Mouse (Mus musculus): ENCODE data around the gene Stx16. TPM values are rescaled to one million over a fixed set of nuclear protein-coding genes. Genes with fewer than 3 reads are reported as not detected.
A peak's percentile ranks its signal among the peaks of the same experiment; 100 is the strongest.

The Stx16 gene
- total RNA-seq, 2 experiments from 2014 or later: 40.2 to 42.7 TPM

DNA sequence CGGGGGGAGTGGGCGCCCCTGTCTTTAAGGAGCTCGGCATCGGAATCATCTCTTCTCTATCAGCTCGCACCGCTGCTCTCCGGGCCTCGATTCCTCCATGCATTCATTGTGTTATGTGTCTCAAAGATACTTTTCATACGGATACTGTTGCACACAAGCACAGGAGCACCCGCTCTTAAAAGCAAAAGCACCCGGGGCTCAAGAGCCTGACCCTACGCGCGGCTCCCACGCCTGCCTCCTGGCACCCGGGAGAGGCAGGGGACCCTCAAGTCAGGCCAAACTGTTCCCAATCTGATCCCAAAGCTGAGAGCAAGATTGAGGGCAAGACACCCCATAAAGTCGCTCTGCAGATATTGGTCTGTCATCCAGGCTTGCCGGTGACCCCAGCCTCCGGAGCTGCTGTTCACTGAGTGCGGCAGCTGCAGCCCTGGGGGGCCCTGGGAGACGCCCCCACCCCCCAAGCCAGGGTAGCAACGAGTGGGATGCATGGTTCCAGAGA is 987 bp upstream of the Stx16 start:
- DNase-seq (ENCODE audit: low spot score in 2 of 2): peak; percentile 11 to 38

GRCm38 (mm10) chr2:174076433-174076824 is 321 bp downstream of the Stx16 start:
- peak; percentile 73 to 78 for DNase-seq (ENCODE audit: low spot score in 2 of 2)

DNA sequence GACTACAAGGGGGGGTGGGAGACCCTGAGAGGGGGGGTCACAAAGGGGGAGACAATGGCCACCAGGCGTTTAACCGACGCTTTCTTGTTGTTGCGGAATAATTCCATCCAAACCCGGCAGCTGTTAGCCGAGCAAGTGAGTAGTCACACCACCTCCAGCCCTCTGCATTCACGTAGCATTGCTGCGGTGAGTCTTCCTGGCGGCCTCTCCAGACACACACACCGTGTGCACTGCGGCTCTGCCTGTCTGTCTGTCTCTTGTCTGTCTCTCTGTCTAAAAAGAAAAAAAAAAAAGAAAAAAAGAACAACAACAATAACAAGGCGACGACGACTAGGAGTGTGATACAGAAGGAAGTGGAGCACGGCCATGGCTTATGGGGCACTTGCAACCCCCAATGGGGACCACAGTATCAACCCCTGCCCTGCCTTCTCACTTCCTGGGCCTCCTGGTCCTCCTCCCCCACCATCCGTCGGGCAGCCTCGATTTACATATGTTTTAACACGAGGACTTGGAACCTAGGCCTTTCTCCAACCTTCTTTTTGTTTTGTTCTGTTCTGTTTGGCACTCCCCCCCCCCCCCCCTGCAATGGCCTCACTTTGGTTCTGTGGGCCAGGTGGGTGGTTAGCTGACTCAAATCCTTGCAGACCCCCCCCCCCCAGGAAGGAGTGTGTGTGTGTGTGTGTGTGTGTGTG is 1.0 kb downstream of the Stx16 start:
- DNase-seq (ENCODE audit: low spot score in 2 of 2): peak; percentile 13 to 37

DNA sequence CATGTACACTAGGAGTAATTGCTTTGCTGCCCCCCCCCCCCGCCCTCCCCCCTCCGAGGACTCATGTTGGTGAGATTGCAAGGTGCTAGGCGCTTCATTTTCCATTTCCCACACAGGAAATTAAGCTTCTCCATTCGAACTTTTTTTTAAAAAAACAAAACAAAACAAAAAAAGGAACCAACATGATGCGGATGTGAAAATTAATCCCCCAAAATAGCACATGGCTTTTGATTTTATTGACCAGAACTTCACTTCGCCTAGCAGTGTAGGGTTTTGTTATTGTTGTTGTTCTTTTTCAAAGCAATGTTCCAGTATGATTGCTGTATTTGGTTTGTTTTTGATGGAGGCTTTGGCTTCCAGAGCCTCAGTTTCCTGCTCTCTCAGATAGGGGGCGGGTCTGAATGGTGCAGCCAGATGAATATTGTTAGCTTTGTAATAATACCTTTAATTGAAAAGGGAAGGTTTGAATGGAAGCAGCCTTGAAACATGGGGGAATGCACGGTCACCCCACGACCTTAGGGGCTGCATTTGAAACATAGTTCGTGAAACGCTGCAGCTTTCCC is 1.7 kb downstream of the Stx16 start:
- no peak for DNase-seq (ENCODE audit: low spot score in 2 of 2)

DNA sequence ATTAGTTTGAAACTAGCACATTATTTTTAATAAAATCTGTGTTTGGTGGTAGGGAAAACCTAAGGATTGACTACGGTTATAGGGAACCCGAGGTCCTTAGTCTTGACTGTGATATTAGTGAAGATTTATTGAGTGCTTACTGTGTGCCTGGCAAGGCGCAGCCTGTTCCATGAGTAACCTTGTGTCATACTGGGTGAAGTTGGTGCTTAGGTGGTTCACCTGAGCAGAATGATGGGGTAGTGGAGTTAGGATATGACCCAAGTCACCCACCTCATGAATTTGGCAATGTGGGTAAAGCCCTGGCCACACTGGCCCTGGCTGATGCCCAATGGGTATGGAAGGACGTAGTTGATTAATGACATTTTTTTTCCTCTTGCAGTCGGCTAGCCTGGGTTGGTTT is 5.7 kb downstream of the Stx16 start:
- no peak for DNase-seq (ENCODE audit: low spot score in 2 of 2)

- no peak for DNase-seq (ENCODE audit: low spot score in 2 of 2)
Measured at GRCm38 (mm10) chr2:174082380-174082918, 6.3 kb downstream of the Stx16 start.

- no peak for DNase-seq (ENCODE audit: low spot score in 2 of 2)
Measured at GRCm38 (mm10) chr2:174095086-174095485, 19.0 kb downstream of the Stx16 start.

GRCm38 (mm10) chr2:174102399-174102798 is 26.3 kb downstream of the Stx16 start:
- no peak for DNase-seq (ENCODE audit: low spot score in 2 of 2)

GRCm38 (mm10) chr2:174103527-174103926 is 27.4 kb downstream of the Stx16 start:
- DNase-seq (ENCODE audit: low spot score in 2 of 2): no peak

- no peak for DNase-seq (ENCODE audit: low spot score in 2 of 2)
Measured at GRCm38 (mm10) chr2:174107375-174107774, 31.3 kb downstream of the Stx16 start.

- DNase-seq (ENCODE audit: low spot score in 2 of 2): peak; percentile 73 to 81
Measured at GRCm38 (mm10) chr2:174109991-174110782, 34.1 kb downstream of the Stx16 start, which contains the start of gene Npepl1. Gene Npepl1, plus strand, starts transcription at chr2:174110349.

DNA sequence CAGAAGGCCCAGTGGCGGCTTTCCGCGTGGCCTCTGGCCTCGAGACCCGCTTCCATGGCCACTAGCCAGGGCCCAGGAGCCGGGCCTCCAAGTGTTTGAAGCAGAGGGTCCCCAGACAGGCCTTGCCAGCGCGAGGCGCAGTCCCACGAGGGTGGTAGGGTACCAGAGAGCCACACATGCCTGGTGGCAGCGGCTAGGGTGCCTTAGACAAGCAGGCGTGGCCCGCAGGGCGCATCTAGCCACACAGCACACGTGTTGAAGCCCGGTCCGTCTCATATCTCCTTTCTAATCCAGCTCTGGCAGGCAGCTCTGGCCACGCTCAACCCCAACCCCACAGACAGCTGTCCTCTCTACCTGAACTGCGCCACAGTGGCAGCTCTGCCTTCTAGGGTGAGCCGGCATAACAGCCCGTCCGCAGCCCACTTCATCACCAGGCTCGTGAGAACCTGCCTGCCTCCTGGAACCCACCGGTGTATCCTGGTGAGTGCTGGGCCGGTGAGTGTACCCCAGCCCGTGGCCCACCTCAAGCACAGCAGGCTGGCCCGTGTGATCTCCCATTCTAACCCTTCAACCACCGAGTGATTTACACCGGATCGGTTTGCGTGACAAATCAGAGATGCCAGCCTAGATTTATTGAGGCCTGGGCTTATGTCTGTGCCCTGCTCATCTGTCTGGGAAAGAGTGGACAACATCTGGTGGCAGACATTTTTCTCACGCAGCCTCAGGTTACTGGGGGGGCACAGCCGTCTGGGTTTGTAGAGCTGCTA is 34.9 kb downstream of the Stx16 start:
- DNase-seq (ENCODE audit: low spot score in 2 of 2): peak in 1 of 2 experiments; percentile 18

DNA sequence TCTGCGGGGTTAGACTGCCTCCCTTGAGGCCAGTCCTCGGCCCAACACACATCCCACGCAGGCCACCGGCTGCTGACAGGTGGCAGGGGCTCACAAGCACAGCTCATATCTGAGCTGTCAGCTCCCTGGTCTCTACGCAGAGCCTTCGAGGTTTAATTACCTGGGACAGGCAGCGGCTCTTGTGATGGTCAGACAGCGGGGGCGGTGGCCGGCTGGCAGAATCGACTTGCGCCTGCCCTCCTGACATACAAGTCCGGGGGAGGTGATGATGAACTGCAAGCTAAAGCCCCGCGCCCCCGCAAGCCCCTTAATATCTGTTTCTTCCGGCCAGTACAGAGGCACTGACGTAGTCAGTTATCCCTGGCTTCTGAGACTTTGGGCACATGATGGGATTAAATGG is 36.8 kb downstream of the Stx16 start:
- no peak for DNase-seq (ENCODE audit: low spot score in 2 of 2)

DNA sequence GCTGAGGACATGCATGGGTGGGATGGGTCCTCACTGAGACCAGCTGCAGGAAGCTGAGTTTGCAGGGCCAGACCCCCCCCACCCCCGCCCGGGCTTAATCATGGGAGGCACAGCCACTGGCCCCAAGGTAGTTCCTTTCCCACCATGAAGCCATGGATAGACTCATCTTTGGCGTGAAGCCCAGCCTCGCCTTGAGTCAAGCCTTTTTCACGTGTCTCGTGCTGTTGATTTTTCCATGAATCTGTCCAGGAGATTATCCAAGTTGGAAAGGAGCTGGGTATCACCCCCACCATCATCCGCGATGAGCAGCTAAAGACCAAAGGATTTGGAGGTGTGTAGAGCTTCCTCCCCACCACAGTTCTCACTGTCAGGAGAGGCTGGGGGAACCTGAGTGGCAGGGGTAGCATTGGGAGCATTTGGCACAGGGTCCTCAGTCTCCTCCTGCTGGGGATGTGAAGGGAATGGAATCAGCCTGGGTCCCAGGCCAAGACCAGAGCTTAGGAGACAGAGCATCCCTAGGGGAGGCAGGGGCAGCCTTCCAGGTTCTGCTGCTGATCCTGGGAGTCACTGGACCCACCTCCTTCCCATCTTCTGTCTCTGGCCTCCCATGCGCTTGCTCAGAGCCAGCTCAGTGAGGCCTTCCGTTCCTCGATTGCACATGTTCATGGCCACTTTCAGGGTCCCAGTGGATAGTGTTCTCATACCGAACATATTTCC is 38.2 kb downstream of the Stx16 start:
- DNase-seq (ENCODE audit: low spot score in 2 of 2): no peak

- DNase-seq (ENCODE audit: low spot score in 2 of 2): no peak
Measured at GRCm38 (mm10) chr2:174116929-174117328, 40.8 kb downstream of the Stx16 start.

DNA sequence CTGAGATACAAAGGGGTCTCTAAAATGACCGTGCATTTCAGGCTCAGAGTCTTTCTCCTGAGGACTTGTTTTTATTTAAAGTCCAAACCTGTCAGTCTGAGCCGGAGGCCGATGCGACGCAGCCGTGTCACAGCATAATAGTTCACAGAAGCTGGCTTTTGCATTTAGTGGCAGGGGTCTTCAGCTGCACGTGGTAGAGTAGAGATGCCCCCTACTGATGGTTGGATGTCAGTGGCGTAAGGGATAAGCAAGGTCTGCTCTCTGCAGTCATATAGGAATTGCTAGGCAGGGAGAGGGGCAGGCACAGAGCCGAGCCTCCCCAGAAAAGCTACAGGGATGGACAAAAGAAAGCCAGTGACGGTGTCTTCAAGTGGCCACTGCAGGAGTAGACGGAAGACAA is 42.0 kb downstream of the Stx16 start:
- DNase-seq (ENCODE audit: low spot score in 2 of 2): no peak

DNA sequence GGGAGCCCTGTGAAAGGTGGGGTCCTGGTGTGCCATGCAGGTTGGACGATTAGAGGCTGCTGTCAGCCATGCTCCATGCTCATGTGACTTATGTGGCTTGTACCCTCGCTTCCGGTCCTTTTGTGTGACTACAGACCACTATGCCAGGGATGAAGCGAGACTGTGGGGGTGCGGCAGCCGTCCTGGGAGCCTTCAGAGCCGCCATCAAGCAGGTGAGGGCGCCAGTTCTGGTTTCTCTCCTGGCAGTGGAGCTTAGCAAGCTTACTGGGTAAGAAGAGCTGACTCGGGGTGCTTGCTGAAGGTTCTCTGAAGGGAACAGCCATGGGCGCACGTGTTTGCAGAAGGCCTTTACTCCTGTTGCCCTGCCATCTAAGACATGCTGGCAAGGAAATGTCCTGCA is 43.2 kb downstream of the Stx16 start:
- no peak for DNase-seq (ENCODE audit: low spot score in 2 of 2)

GRCm38 (mm10) chr2:174120631-174121030 is 44.5 kb downstream of the Stx16 start:
- DNase-seq (ENCODE audit: low spot score in 2 of 2): no peak

DNA sequence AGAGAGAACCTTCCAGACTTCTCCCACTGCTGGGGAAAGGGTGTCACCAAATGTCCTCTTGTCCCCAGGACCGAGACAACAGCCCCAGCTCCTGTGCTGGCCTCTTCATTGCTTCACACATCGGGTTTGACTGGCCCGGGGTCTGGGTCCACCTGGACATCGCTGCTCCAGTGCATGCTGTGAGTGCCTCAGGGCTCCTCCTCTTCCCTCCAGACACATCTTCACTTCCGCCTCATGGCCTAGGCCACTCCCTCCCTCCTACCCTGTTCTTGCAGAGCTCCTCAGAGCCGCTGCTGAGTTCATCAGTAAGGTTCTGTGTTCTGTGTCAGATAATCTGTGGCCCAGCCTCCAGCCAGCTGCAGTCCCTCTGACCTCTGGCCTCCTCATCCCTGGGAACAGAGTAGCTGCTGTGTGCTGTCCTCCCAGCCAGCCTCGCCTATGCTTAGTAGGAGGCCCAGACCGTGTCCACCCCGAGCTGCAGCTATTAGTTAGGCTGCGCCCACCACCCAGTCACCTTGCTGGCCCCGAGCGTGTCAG is 45.4 kb downstream of the Stx16 start:
- DNase-seq (ENCODE audit: low spot score in 2 of 2): no peak

DNA sequence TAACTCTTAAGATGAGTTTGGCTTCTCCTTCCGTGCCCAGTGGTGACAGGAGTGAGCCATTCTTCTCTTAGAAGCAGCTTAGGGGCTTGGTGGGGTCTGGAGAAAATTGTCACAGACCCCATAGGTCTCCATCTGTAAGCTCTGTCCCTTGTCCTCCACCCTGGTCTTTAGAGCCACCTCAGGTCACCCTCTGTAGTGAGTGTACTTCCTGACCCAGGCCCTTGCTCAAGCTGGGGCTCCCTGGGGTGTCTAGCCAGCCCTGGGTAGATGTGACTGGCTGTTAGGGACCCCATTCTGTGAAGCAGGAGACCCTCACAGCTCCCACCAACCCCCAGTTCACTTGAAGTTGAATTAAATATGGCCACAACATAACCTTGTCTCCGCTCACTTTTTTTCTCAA is 46.2 kb downstream of the Stx16 start:
- peak in 1 of 2 experiments; percentile 4 for DNase-seq (ENCODE audit: low spot score in 2 of 2)
